Mouse (Mus musculus) stomach, postnatal 0 days (tissue): ENCODE results near the gene Thsd4.

Experiments
- CTCF ChIP-seq: IDR thresholded peaks from 2 replicates; pipeline ENCODE4 v1.5.1; 2016; ENCODE audit warnings: antibody characterized with exemption, low read depth, mild to moderate bottlenecking, moderate library complexity
- EP300 ChIP-seq: optimal IDR thresholded peaks from 2 replicates; pipeline ENCODE3; 2016; ENCODE audit warnings: antibody characterized with exemption

DNA sequence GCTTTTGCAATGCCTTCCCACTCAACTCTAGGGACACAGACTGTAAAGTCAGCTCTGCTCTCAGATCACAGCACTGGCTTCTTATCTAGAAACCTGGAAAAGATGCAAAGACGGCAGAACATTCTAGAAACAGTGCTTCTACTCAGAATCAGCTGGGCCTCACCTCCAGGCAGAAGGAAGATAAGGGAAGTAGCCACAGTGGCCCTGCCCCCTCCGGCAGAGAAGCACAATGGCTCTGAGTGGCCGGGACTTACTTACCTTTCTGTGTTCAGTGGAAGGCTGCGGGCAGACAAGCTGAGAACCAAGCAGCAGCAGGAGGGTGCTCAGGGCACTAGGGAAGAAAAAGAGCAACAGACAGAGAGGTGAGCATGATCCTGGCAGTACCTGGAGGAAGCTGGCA is 39.7 kb downstream of the Thsd4 start:
- 0 out of 2 replicates have a peak, but pooled peaks have one; percentile 2 for TF ChIP-seq CTCF
- no peak for TF ChIP-seq EP300
